Mouse (Mus musculus): ENCODE measurements around the gene Cbx4.

Gene Cbx4

DNA sequence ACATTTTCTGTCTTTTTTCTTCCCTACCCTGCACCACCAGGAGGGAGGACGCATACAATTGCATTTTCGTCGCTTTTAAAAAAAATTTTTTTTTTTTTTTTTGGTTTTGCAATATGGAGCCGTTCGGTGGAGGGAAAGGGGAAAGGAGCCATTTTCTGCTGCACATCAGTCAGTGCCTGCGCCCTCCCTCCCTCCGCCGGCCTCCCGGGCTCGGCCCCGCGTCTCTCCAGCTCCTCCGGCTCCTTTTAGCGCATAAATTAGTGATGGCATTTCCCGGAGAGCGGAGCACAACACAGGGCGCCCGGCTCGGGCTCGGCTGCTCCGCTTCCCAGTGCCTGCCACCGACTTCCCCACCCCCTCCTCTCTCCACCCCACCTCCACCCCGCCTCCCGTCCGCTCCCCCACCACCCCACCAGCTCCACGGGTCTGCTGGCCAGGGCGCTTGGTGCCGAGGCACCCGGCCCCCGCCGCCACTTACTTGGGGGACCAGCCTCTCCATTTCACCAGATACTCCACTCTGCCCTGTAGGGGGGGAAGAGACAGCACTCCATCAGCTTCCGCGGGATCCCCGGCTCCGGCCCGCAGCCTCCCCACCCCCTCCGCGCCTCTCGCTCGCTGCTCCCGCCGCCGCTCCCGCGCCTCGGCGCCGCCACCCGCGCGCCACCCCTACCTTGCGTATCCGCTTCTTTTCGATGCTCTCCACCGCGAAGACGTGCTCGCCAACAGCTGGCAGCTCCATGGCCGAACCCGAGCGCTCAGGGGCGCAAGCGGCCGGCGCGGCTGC, 550 bp downstream of the Cbx4 start:
- DNase-seq (ENCODE audit: low spot score in 2 of 2) = peak in 1 of 2 experiments; percentile 76

DNA sequence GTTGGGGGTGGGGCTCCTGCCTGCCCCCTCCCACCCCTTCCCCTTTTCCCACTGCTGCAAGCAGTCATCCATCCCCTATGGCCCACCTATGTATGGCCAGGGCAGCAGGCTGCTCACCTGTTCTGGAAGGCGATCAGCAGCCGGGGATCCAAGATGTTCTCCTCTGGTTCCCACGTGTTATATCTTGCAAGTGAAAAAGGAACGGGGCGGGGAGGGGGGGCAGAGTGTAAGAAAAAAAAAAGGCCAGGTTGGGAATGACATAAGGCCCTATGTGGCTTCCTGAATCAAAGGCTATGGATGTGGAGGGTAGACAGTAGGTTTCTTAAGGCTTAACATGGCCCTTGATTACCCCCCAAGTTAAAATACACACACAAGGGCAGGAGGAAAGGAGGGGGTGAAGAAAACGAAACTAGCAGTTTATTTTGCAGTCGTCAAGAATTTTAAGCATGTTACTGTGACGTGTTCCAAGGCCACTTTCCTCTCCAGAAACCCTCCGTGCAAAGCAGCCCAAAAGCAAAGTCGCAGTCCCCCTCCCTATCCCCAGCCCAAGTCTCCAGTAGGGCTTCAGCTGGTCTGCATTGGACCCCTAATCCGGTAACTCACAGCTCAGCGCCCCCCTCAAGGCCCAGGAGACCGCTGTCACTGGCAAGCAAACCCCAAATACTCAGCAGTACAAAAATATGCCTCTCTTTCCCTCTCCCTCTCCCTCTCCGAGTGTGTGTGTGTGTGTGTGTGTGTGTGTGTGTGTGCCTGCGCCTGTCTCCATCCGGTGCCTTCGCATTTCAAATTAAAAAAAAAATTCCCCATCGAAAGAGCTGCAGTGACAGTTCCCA, 1.4 kb downstream of the Cbx4 start:
- DNase-seq (ENCODE audit: low spot score in 2 of 2) = peak in 1 of 2 experiments; percentile 51

DNA sequence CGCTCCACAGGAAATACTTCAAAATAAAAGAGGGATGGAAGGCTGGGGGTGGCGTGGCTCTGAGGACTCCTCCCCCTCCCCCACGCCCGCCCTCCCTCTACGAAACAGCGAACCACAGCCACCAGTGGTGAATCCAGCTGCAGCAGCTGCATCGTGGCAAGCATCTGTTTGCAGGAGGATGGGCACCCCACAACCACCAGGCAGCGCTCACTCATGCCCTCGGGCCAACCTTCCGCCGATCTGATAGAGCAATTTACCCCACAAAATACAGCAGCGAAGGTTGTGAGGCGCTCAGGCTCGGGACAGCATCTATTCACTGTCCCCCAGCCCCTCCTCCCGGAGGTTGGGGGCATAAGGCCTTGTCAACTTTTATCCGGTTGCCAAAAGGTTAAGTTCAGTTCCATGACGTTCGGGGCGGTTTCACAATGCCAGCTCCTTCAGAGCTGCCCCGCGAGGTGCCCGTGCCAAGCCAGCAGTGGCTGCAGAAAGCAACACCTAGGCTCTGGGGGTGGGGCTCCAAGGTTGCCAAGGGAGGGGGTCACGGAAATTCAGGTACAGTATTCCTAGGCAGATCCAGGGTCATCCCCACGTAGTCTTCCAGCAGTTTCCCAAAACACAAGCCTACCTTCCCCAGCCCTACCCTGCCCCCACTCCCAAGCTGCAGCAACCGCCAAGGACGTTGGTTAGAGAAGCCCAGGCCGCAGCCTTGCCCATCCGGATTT, 2.1 kb downstream of the Cbx4 start:
- DNase-seq (ENCODE audit: low spot score in 2 of 2) = peak in 1 of 2 experiments; percentile 48

DNA sequence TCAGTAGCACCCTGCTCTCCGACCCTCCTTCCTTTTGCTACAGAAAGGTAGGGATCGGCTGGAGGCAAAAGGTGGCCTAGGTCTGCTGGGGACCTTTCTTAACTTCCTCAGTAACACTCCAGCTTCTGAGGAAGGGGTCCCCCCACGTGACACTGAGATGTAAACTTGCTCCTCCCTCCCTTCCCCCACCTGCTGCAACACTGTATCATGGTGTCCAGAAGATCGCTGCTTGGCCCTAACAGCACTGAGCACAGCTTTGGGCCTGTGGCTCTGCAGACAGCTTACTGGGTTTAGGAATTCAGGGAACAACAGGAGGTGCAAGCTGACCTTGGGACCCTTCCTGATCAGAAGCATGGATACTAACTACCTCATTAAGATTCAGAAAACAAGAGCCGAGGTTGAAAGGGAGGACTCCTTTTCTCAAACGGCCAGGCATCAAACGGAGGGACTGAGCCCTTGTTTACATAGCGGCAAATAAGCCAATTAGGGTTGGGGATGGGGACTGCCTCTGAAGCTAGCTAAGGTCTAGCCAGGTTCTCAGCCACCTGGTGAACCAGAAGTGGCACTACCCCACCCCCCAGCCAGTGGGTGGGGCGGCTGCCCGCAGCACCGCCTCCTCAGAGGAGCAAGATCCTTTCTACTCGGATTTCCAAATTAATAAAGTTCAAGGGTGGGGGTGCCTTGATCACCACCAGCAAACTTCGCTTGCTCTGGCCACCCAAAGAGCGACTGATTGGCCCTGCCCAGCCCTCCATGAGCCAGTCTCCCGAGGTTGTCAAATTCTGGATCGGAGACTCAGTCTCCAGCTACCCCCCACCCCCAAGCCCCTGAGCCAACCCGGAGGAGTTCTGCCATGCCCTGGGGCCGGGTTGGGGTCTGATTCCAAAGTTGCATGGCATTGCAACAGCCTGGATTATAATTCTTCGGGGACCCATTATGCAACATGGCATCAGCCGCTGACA, 3.1 kb downstream of the Cbx4 start:
- DNase-seq (ENCODE audit: low spot score in 2 of 2) = no peak

DNA sequence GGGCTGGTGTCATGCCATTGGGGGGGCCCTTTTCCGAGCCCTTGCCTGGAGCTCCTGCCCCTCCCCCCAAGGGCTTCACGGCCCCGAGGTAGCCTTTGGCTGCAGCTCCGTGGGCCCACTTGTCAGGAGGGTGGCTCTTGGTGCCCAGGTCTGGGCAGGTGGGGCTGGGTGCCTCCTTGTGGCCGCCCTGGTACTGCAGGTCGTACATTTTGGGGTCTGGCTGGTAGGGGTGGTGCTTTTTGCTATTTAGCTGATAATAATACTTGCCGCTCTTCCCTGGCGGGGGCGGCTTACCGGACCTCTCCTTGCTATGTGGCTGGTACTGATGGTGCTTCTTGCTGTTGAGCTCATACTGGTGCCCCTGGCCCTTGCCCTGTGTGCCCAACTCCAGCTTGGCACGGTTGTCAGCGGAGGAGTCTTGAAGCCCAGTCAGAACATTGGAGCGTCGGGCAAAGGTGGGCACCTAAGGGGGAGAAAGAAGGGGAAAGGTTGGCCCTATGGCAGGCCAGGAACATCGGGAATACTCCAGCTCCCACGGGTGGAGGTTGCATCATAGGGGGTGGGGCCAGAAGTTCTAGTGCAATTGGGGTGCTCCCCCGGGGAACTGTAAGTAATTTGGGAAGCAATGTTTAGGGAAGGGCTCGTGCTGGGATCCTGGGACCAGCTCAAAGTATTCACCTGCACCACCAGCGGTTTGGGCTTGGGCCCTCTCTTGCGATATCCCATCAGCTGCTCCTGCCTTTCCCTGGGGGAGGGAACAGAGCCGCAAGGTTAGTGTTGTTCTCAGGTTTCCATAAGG, 4.0 kb downstream of the Cbx4 start:
- peak in 1 of 2 experiments; percentile 25 for DNase-seq (ENCODE audit: low spot score in 2 of 2)

DNA sequence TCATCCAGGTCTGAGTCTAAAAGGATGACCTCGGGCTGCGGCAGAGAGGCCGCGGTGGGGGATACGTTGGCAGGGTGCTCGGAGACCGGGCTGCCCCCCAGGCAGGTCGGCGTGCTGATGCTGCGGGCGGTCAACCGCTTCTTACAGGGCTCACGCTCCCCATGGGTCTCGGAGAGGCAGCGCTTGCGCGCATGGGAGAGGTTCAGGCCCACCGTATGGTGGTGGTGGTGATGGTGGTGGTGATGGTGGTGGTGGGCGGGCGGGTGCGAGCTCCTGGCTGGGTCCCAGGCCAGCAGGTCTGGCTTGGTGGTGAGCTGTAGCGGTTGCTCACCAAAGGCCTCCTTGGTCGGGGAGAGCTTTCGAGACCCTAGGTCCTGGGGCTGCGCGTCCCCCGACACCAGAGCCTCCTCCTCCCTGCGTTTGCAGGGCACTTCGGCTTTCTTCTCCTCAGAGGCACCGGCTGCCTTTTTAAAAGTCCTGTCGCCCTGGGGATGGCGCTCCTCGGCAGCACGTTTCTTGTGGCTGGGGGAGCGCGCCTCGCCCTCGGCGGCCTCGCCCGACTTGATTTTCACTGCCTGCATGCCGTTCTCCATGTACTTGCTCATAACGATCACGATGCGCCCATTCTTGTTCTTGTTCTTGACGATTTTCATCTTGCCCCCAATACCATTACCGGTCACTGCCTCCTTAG, 4.7 kb downstream of the Cbx4 start:
- DNase-seq (ENCODE audit: low spot score in 2 of 2) = no peak

DNA sequence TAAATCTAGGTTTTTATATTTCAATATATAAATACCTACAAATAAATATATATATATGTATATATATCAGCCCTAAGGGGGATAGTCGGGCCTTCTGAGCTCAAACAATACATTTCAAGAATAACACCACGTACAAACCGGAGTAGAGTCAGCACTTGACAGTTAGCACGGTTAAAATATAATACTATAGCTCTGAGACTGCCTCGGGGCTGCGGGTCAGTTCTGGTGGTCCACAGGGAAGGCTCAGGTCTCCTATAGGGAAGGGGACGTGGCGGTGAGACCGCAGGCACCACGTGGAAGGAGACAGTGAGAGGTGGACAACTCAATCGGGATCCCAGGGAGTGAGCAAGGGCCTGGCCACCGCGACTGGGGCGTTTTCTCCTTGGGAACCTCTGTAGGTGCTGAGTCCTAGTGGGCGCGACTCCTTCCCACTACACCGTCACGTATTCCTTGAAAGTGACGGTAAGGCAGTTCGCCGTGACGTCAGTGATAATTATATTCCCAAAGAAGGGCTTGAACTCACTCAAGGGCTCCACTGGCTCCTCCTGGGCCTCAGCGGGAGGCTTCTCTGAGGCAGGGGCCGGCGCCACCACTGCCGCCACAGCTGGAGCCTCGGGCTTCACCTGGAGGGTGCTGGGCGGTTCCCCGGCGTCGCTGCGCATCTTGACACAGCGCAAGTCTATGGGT, 5.4 kb downstream of the Cbx4 start:
- DNase-seq (ENCODE audit: low spot score in 2 of 2) = no peak

DNA sequence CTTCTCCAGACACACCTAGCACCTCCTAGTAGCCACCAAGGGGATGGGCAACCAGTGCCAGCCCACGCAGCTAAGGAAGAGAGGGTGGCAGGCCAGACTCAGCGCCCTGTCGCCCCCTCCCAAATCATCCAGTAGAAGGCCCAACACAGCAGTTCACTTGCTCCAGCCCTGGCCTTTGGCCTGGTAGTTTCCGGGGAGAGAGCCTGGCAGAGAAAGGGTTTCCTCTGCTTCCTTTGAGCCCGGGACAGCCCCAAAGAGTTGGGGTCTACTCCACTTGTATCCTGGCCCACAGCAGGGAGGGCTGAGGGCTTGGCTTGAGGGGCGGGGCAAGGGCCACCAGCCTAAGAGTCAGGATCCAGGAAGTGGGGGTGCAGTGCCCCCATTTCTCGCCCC, 6.6 kb downstream of the Cbx4 start:
- no peak for DNase-seq (ENCODE audit: low spot score in 2 of 2)

DNA sequence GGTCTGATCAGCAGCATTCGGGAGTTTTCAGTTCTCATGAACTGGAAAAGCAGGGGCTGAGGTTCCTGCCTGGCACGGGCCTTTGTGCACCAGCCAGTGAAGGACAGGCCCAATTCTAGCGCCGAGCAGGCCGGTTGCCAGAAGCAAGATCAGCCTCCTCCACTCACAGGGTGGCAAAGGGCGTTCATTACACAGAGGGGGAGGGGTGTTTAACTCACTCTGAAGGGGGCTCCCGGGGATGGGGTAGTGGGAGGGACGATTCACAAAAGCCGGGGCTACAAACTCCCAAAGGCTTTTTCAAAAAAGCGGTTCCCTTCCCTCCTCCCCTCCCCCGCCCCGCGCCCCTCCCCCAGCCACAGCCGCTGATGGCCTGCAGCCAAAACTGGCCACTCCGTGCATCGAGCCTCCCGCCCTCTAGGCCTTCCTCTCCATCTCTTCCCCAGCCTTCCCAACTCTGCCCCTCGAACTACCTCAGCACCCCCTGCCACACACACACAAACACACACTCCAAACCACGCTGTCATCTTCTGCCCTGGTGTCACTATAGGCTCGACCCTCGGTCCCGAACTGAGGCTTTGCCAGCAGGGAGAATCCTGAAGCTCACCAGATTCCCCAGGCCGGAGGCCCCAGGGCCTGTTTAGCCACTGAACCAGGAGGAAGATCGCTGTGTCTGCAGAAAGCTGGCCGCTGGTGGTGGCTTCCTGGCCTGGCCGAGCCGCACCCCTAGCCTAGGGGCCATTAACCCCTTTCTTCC, 7.2 kb downstream of the Cbx4 start:
- peak in 1 of 2 experiments; percentile 39 for DNase-seq (ENCODE audit: low spot score in 2 of 2)

DNA sequence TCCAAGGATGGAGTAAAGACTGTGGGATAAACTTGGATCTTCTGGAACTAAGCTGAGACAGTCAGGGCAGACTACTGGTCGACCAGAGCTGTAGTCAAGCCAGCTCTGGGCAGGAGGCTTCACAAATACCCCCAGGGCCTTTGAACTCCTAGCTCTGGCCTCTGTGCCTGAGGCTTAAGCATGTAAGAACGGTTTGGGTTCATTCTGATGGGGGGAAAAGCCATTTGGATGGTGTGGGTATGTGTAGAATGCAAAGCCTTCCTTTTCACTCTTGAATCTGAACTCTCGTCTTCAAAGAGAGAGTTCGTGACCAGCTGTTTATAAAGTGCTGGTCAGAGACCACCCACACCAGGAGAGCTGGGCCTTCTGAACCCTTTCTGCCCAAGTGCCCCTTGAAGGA, 8.3 kb downstream of the Cbx4 start:
- DNase-seq (ENCODE audit: low spot score in 2 of 2) = no peak

DNA sequence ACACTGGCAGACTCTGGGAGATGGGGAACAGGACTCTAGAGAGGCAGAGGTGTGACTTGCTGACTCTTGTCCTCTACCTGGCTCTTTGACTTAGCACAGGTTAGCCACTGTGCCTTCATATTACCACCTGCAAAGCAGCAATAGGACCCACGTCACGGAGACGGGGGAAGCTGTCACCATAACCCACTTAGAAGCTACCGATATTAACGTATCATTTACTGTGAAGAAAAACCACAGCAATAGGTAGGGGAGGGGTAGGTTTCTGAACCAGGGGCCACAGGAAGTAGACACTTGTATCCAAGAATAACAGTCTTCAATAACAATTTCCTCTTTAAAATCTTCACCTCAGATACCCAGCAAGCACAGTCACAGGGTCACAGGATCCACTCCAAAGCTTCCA, 10.2 kb downstream of the Cbx4 start:
- no peak for DNase-seq (ENCODE audit: low spot score in 2 of 2)

DNA sequence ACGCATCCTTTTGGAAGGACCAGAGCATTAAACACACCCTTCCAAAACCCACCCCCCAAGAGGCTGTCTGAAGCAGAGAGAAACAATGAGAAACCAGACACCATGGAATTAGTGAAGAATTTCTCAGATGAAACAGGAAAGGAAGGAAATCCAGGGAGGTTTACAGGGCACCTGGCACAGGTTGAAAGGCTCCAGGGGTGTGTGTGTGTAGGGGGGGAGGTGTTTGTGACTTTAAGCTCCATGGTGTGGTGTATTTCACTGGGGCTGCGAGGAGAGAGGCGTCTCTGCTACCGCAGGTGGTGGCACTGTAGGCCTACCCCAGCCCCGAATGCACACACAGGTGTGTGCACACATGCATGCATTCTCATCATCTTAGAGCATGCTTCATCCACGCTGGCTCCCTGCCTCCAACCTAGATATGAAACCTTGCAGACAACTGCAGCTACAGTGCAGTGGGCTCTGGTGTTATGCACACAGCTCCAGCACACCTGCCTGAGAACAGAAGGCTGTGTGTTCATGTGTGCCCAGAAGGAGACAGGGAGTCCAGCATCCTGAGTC, 12.1 kb downstream of the Cbx4 start:
- DNase-seq (ENCODE audit: low spot score in 2 of 2) = no peak

DNA sequence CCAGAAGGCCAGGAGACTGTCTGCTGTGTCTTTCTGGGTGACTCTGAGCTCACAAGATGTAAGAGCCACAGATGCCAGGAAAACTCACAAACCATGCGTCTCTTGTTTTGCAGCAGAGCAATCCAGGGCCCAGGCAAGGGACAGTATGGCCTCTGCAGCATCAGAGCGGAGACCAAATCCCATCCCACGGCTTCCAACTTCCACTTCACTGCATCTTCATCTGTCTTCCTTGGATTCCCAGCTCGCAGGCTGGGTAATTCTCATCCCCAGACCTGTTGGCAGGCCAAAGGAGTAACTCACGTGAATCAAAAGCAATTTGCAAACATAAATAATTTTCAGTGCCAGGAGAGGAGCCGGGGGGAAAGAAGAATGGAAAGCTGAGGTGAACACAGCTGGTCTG, 13.0 kb downstream of the Cbx4 start:
- no peak for DNase-seq (ENCODE audit: low spot score in 2 of 2)

DNA sequence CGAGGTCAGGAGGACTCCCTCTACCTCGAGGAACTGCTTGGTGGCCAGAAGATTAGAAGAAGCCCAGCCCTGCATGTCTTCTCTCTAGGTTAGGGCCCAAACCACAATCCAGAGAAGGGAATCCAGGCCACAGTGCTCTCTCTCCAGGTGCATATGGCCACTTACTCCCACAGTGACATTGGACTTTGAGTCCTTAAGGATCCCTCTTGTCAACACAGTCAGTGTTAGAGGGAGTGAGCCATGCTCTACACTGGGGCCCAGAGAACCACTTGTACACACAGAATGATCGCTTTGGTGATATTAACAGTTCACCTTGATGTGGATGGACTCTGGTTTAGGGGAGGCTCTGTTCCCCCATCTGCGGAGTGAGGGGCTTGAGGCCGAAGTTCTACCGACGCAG, 13.8 kb downstream of the Cbx4 start:
- no peak for DNase-seq (ENCODE audit: low spot score in 2 of 2)

DNA sequence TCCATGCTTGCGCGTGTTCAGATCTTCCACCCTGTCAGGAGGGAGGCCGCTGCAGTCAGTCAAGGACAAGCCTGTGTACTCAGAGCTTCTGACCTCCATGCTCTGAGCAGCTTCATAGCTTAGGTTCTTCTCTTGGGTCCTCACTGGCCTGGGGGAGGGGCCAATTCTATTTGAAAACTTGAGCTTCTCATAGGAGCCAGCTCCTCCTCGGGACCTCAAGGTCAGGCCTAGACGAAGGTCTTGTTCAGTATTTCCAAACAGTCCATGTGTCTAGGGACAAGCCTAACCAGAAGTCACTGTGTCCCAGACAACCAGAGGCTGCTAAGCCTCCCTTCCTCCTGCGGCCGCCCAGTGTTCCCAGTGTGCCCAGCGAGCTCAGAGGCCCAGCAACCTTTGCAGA, 19.2 kb downstream of the Cbx4 start:
- no peak for DNase-seq (ENCODE audit: low spot score in 2 of 2)

DNA sequence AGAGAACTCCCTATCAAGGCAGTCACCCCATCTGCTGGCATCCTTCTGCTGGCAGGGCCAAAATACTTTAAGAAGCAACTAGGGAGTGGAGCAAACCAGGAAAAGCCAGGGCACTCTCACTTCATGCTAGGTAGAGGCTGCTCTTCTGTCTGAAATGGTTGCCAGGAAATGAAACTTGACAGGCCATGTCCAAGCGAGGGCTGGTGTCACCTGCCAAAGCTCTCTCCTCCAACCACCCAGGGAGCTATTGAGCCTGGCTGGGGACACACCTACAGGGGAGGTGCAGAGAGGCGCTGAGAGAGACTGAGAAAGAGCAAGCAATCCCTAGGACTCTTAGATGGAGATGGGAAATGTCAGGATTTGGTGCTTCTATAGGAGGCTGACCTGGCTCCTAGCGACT, 26.8 kb downstream of the Cbx4 start:
- DNase-seq (ENCODE audit: low spot score in 2 of 2) = no peak

DNA sequence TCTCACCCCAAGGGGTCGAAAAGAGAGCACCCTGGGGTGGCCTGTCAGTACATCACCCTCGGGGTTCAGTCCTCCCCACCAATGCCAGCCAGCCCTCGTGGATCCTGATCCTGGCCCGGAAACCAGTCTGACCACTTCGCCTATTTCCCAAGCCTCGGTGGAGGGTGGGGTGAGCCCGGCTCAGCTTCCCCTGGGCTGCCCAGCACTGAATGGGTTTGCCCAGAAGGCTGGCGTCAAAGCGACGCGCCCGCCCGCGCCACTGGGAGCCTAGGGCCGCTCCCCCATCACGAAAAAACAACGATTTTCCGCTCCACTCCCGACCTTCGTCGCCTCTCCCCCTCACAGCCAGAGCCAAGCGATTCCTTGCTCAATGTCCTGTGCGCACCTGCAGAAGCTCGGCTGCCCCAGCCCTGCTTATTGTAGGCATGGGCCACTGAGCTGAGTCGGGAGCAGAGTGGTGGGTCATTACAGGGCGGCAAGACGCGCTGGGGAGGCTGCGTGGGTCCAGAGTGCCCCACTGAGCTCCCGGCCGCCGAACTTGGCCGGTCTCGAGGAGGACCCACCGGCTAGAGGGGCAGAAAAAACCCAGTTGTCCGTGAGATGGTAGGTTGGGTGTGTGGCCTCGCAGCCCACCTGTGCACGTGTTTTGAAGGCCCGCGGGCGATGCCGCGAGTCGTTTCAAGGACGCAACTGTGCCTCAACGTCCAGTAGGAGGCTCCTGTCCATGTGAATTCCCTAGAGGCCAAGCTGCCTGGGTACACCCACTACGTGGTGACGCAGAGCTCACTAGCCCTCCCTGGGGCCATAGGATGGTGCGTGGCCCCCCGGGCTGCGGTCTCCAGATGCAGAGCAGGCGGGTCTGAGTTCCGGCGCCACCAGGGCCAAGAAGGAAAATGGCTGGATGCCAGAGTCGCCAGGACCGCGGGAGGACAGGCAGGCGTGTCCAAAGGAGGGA, 27.7 kb downstream of the Cbx4 start:
- DNase-seq (ENCODE audit: low spot score in 2 of 2) = no peak

All from left cerebral cortex, adult 9 months (tissue).